Mouse (Mus musculus): ENCODE results near the gene Gm12166. TPM values are rescaled to one million over a fixed set of nuclear protein-coding genes. Genes with fewer than 3 reads are reported as not detected.
"Not testable (repeated sequence)": the region's sequence is repeated elsewhere in the genome, so short reads cannot be mapped to it uniquely, and the experiment has no call there.

Gene Gm12166
- polyA plus RNA-seq, 1 experiment from 2014 or later: 3.4 TPM

- no peaks in the 10 kb centered on the region for H3K9me3 ChIP-seq (ENCODE audit: low read length)
- 1% methylated on average over 25 of the region's 25 CpGs for WGBS
- H3K4me1 ChIP-seq (ENCODE audit: insufficient read depth, low read length): peaks cover 33% of the 10 kb centered on the region
- no peaks in the 10 kb centered on the region for H3K36me3 ChIP-seq (ENCODE audit: insufficient read depth, low read length)
- peak overlapping the region; percentile 83 for H3K9ac ChIP-seq (replicated peaks; ENCODE audit: low read length)
- H3K27ac ChIP-seq (ENCODE audit: low read length): peak overlapping the region; percentile 94
- H3K27me3 ChIP-seq (ENCODE audit: insufficient read depth, low read length): no peaks in the 10 kb centered on the region
- peak overlapping the region; percentile 74 for H3K4me3 ChIP-seq (ENCODE audit: low read length)
- peak overlapping the region; percentile 72 for H3K4me2 ChIP-seq (replicated peaks; ENCODE audit: low read depth, low read length)
- ATAC-seq (ENCODE audit: low FRiP score, low TSS enrichment): peak; percentile 7; the same call in 1 of the 2 replicates
Measured at GRCm38 (mm10) chr11:46056770-46057411, 4.8 kb upstream of the Gm12166 start.

- Histone ChIP-seq H3K4me1 (ENCODE audit: insufficient read depth, low read length) (peaks cover 33% of the 10 kb centered on the region), H3K4me2 (replicated peaks; ENCODE audit: low read depth, low read length) (peak within 1 kb of the TSS; percentile 72), H3K36me3 (ENCODE audit: insufficient read depth, low read length) (no peaks in the 10 kb centered on the region), H3K9me3 (ENCODE audit: low read length) (no peaks in the 10 kb centered on the region), H3K9ac (replicated peaks; ENCODE audit: low read length) (peak within 1 kb of the TSS; percentile 83), H3K27me3 (ENCODE audit: insufficient read depth, low read length) (no peaks in the 10 kb centered on the region), H3K4me3 (ENCODE audit: low read length) (peak within 1 kb of the TSS; percentile 74), H3K27ac (ENCODE audit: low read length) (peak within 1 kb of the TSS; percentile 94)
- peak; percentile 84 for ATAC-seq (ENCODE audit: low FRiP score, low TSS enrichment)
- WGBS: under 1% methylated on average over 51 of the region's 51 CpGs
Measured at GRCm38 (mm10) chr11:46055896-46056769, 4.0 kb upstream of the Gm12166 start, which contains the start of gene Adam19. Gene Adam19 (plus strand): TSS chr11:46055992.

- H3K27me3 ChIP-seq (ENCODE audit: insufficient read depth, low read length): no peaks in the 10 kb centered on the region
- peak overlapping the region; percentile 83 for H3K9ac ChIP-seq (replicated peaks; ENCODE audit: low read length)
- no peaks in the 10 kb centered on the region for H3K36me3 ChIP-seq (ENCODE audit: insufficient read depth, low read length)
- H3K27ac ChIP-seq (ENCODE audit: low read length): peak overlapping the region; percentile 94
- H3K9me3 ChIP-seq (ENCODE audit: low read length): no peaks in the 10 kb centered on the region
- H3K4me2 ChIP-seq (replicated peaks; ENCODE audit: low read depth, low read length): peak overlapping the region; percentile 72
- H3K4me1 ChIP-seq (ENCODE audit: insufficient read depth, low read length): peaks cover 33% of the 10 kb centered on the region
- 22% methylated on average over 13 of the region's 13 CpGs for WGBS
- peak; percentile 9 for ATAC-seq (ENCODE audit: low FRiP score, low TSS enrichment)
- peak overlapping the region; percentile 74 for H3K4me3 ChIP-seq (ENCODE audit: low read length)
Measured at GRCm38 (mm10) chr11:46054911-46055895, 3.1 kb upstream of the Gm12166 start.

GRCm38 (mm10) chr11:46054311-46054710, 2.2 kb upstream of the Gm12166 start:
- 53% methylated on average over 5 of the region's 5 CpGs for WGBS

GRCm38 (mm10) chr11:46053457-46053856, 1.3 kb upstream of the Gm12166 start:
- not testable (repeated sequence) for H3K4me3 ChIP-seq (ENCODE audit: low read length); H3K4me2 ChIP-seq (replicated peaks; ENCODE audit: low read depth, low read length); H3K27ac ChIP-seq (ENCODE audit: low read length); H3K9me3 ChIP-seq (ENCODE audit: low read length); H3K36me3 ChIP-seq (ENCODE audit: insufficient read depth, low read length); H3K9ac ChIP-seq (replicated peaks; ENCODE audit: low read length); H3K27me3 ChIP-seq (ENCODE audit: insufficient read depth, low read length); ATAC-seq (ENCODE audit: low FRiP score, low TSS enrichment)
- 94% methylated on average over 3 of the region's 3 CpGs for WGBS
- peaks cover 33% of the 10 kb centered on the region for H3K4me1 ChIP-seq (ENCODE audit: insufficient read depth, low read length)

More at GRCm38 (mm10) chr11:46054311-46054710, 2.2 kb upstream of the Gm12166 start:
- no peak overlapping the region for H3K9ac ChIP-seq (replicated peaks; ENCODE audit: low read length)
- no peak overlapping the region for H3K4me3 ChIP-seq (ENCODE audit: low read length)
- H3K36me3 ChIP-seq (ENCODE audit: insufficient read depth, low read length): no peaks in the 10 kb centered on the region
- no peak for ATAC-seq (ENCODE audit: low FRiP score, low TSS enrichment)
- peaks cover 33% of the 10 kb centered on the region for H3K4me1 ChIP-seq (ENCODE audit: insufficient read depth, low read length)
- H3K27me3 ChIP-seq (ENCODE audit: insufficient read depth, low read length): no peaks in the 10 kb centered on the region
- H3K9me3 ChIP-seq (ENCODE audit: low read length): no peaks in the 10 kb centered on the region
- H3K4me2 ChIP-seq (replicated peaks; ENCODE audit: low read depth, low read length): no peak overlapping the region
- no peak overlapping the region for H3K27ac ChIP-seq (ENCODE audit: low read length)

GRCm38 (mm10) chr11:46047264-46047663, 4.9 kb downstream of the Gm12166 start:
- ATAC-seq (ENCODE audit: low FRiP score, low TSS enrichment): no peak
- Histone ChIP-seq H3K4me3 (ENCODE audit: low read length) (no peak overlapping the region), H3K36me3 (ENCODE audit: insufficient read depth, low read length) (no peaks in the 10 kb centered on the region), H3K27ac (ENCODE audit: low read length) (no peak overlapping the region), H3K27me3 (ENCODE audit: insufficient read depth, low read length) (no peaks in the 10 kb centered on the region), H3K4me1 (ENCODE audit: insufficient read depth, low read length) (peaks cover 3% of the 10 kb centered on the region; the same call in 1 of the 2 replicates), H3K9me3 (ENCODE audit: low read length) (no peaks in the 10 kb centered on the region), H3K4me2 (replicated peaks; ENCODE audit: low read depth, low read length) (no peak overlapping the region), H3K9ac (replicated peaks; ENCODE audit: low read length) (no peak overlapping the region)
- WGBS: 88% methylated on average over 3 of the region's 3 CpGs

- no peak overlapping the region for H3K4me3 ChIP-seq (ENCODE audit: low read length)
- no peaks in the 10 kb centered on the region for H3K27me3 ChIP-seq (ENCODE audit: insufficient read depth, low read length)
- peaks cover 1% of the 10 kb centered on the region for H3K4me1 ChIP-seq (ENCODE audit: insufficient read depth, low read length)
- H3K9me3 ChIP-seq (ENCODE audit: low read length): no peaks in the 10 kb centered on the region
- ATAC-seq (ENCODE audit: low FRiP score, low TSS enrichment): no peak
- 88% methylated on average over 5 of the region's 5 CpGs for WGBS
- H3K9ac ChIP-seq (replicated peaks; ENCODE audit: low read length): no peak overlapping the region
- no peaks in the 10 kb centered on the region for H3K36me3 ChIP-seq (ENCODE audit: insufficient read depth, low read length)
- no peak overlapping the region for H3K27ac ChIP-seq (ENCODE audit: low read length)
- H3K4me2 ChIP-seq (replicated peaks; ENCODE audit: low read depth, low read length): no peak overlapping the region
Measured at GRCm38 (mm10) chr11:46044781-46045180, 7.3 kb downstream of the Gm12166 start.

GRCm38 (mm10) chr11:46041607-46042267, 10.4 kb downstream of the Gm12166 start:
- H3K9ac ChIP-seq (replicated peaks; ENCODE audit: low read length): no peak overlapping the region
- no peaks in the 10 kb centered on the region for H3K9me3 ChIP-seq (ENCODE audit: low read length)
- WGBS: 60% methylated on average over 12 of the region's 12 CpGs
- H3K4me1 ChIP-seq (ENCODE audit: insufficient read depth, low read length): peaks cover 13% of the 10 kb centered on the region
- H3K36me3 ChIP-seq (ENCODE audit: insufficient read depth, low read length): no peaks in the 10 kb centered on the region
- no peak for ATAC-seq (ENCODE audit: low FRiP score, low TSS enrichment)
- no peaks in the 10 kb centered on the region for H3K27me3 ChIP-seq (ENCODE audit: insufficient read depth, low read length)
- H3K4me3 ChIP-seq (ENCODE audit: low read length): no peak overlapping the region
- H3K27ac ChIP-seq (ENCODE audit: low read length): peak overlapping the region; percentile 65
- no peak overlapping the region for H3K4me2 ChIP-seq (replicated peaks; ENCODE audit: low read depth, low read length)
